Mouse (Mus musculus) thymus, adult 2 months (tissue): ENCODE results near the gene Pemt. TPM values are rescaled to one million over a fixed set of nuclear protein-coding genes. Genes with fewer than 3 reads are reported as not detected.

Experiments
- DNase-seq: peaks from one replicate; pipeline ENCODE4 v3.0.0; 2021
- H3K27ac ChIP-seq: fragments of 200-500 bp; 2 replicates; pipeline ENCODE4 v1.5.1; 2012; ENCODE audit warnings: low read length, control low read depth; ENCODE audit not compliant: control insufficient read depth, insufficient read depth
- H3K27me3 ChIP-seq: fragments of 200-500 bp; 2 replicates; pipeline ENCODE4 v1.6.1; 2012; ENCODE audit warnings: mild to moderate bottlenecking, low read length, moderate library complexity, mixed read lengths; ENCODE audit not compliant: control insufficient read depth, insufficient read depth
- H3K36me3 ChIP-seq: fragments of 200-500 bp; 2 replicates; pipeline ENCODE4 v1.6.1; 2012; ENCODE audit warnings: mild to moderate bottlenecking, low read length, moderate library complexity; ENCODE audit not compliant: control insufficient read depth, insufficient read depth
- H3K4me1 ChIP-seq: fragments of 200-500 bp; replicated peaks from 2 replicates; pipeline ENCODE4 v1.6.1; 2012; ENCODE audit warnings: low read length; ENCODE audit not compliant: control insufficient read depth, insufficient read depth
- H3K4me3 ChIP-seq: fragments of 200-500 bp; 2 replicates; pipeline ENCODE4 v1.5.1; 2012; ENCODE audit warnings: mild to moderate bottlenecking, low read length, control low read depth, moderate library complexity; ENCODE audit not compliant: control insufficient read depth, insufficient read depth
- CTCF ChIP-seq: fragments of 200-500 bp; IDR thresholded peaks from 2 replicates; pipeline ENCODE4 v1.5.1; 2012; ENCODE audit warnings: mild to moderate bottlenecking, control low read depth, low read length, moderate library complexity, borderline replicate concordance; ENCODE audit not compliant: control insufficient read depth, poor library complexity, insufficient read depth; ENCODE audit errors: extremely low read depth
- POLR2A ChIP-seq: fragments of 200-500 bp; IDR thresholded peaks from 2 replicates; pipeline ENCODE4 v1.6.1; 2012; ENCODE audit warnings: mild to moderate bottlenecking, low read length, control low read depth, moderate library complexity; ENCODE audit not compliant: control insufficient read depth, poor library complexity, insufficient read depth; ENCODE audit errors: extremely low read depth
- WGBS: fragments of 180-500 bp; shearing (Covaris S2); methylation state at CpG from one replicate; pipeline ENCODE4 v1.1.7; 2018; 5-methylcytosine and 5-hydroxymethylcytosine counted together
- polyA plus RNA-seq: library from polyadenylated mRNA; depleted of rRNA; stranded (reverse); fragments of >200 nt; gene quantifications from 2 replicates; pipeline ENCODE4 v1.2.3, GENCODE M21; 2012

Pemt gene
- polyA plus RNA-seq, 1 experiment, result 10.6 TPM

- peak; percentile 63 for DNase-seq
- TF ChIP-seq CTCF (peak; percentile 88), POLR2A (0 out of 2 replicates have a peak, but pooled peaks have one; percentile 1)
- peaks cover 12% of the 10 kb centered on the region; the same call in 1 of the 2 replicates for H3K27me3 ChIP-seq
- peak overlapping the region; percentile 37 for H3K4me3 ChIP-seq
- WGBS, result 32% methylated on average over 25 of the region's 25 CpGs
- H3K4me1 ChIP-seq, result peaks cover 26% of the 10 kb centered on the region
- no peak overlapping the region for H3K27ac ChIP-seq
- H3K36me3 ChIP-seq, result peaks cover 6% of the 10 kb centered on the region
These were observed 80.8 kb downstream of the Pemt start for GRCm38 (mm10) chr11:59965227-59966101.

DNA sequence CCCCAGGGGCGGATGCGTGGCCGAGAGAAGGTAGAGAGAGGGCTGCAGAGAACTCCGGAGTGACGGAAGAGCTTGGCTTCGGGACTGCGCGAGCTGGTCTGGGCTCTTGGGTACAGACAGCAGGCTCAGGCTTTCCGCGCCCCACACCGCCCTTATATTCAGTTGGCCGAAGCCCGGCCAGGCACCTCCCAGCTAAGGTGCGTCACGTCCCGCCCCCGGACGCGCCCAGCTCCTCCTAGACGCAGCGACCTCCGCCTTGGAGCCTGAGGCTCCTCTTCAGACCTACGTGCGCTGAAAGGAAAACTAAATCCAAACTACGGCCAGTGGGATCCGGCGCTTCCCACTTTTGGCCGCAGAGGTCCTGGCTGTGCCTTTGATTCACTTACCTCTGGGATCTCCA is 81.5 kb downstream of the Pemt start, which contains the start of gene Rasd1:
Gene Rasd1 (minus strand): TSS at position 127 of the 400 bp plus-strand sequence.
- Histone ChIP-seq H3K27me3 (peaks cover 12% of the 10 kb centered on the region; the same call in 1 of the 2 replicates), H3K36me3 (peaks cover 6% of the 10 kb centered on the region), H3K4me3 (peak within 1 kb of the TSS; percentile 37), H3K4me1 (peaks cover 26% of the 10 kb centered on the region), H3K27ac (no peak within 1 kb of the TSS)
- under 1% methylated on average over 28 of the region's 28 CpGs for WGBS
- DNase-seq, result peak; percentile 47
- TF ChIP-seq CTCF, result no peak
- 0 out of 2 replicates have a peak, but pooled peaks have one; percentile 1 for TF ChIP-seq POLR2A

- peak; percentile 14 for DNase-seq
- 1% methylated on average over 33 of the region's 33 CpGs for WGBS
- Histone ChIP-seq H3K36me3 (peaks cover 6% of the 10 kb centered on the region), H3K4me3 (peak overlapping the region; percentile 37), H3K4me1 (peaks cover 26% of the 10 kb centered on the region), H3K27me3 (peaks cover 12% of the 10 kb centered on the region; the same call in 1 of the 2 replicates), H3K27ac (no peak overlapping the region)
- TF ChIP-seq CTCF (no peak), POLR2A (no peak)
These were observed 82.0 kb downstream of the Pemt start for GRCm38 (mm10) chr11:59964163-59964758.

DNA sequence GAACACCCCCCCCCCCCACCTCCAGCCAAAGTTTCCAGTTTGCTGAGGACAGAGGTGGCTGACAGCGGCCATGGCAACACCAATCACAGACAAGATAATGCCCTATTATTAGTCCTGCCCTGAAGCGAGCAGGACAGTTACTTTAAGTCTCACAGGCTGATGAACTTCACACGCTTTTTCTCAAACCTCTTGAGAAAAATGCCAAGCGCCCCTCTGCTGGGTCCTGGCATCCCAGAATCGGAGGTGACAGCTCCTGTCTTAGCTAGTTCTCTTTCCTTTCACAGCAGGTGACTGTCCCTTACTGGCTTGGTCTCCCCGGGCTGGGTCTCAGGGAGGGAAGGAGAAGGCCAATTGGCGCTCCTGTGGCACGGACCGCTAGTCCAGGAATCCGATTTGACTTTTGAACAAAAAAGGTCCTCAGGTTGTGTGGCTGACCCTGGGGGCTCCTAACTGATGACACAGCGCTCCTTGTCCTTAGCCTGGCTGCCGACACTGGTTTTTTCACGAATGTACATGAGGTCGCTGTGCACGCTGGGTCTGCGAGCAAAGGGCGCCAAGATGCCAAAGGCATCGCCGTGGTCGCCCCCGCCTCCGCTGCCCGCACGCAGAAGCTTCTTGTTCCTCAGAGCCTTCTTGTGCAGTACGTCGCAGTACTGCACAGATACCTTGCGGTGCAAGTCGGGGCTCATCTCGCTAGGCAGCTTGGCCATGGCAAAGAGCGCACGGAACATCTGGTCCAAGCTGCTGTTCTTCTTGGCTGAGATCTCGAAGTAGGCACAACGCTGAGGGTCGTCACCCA is 82.7 kb downstream of the Pemt start:
- DNase-seq, result no peak
- H3K27me3 ChIP-seq, result peaks cover 12% of the 10 kb centered on the region; the same call in 1 of the 2 replicates
- TF ChIP-seq CTCF (no peak), POLR2A (no peak)
- no peak overlapping the region for H3K4me3 ChIP-seq
- 25% methylated on average over 34 of the region's 34 CpGs for WGBS
- peaks cover 26% of the 10 kb centered on the region for H3K4me1 ChIP-seq
- H3K27ac ChIP-seq, result no peak overlapping the region
- peaks cover 6% of the 10 kb centered on the region for H3K36me3 ChIP-seq

GRCm38 (mm10) chr11:59962590-59962989 is 83.7 kb downstream of the Pemt start:
- peaks cover 12% of the 10 kb centered on the region; the same call in 1 of the 2 replicates for H3K27me3 ChIP-seq
- H3K4me1 ChIP-seq, result peaks cover 26% of the 10 kb centered on the region
- peaks cover 6% of the 10 kb centered on the region for H3K36me3 ChIP-seq
- 90% methylated on average over 3 of the region's 3 CpGs for WGBS
- H3K4me3 ChIP-seq, result no peak overlapping the region
- no peak overlapping the region for H3K27ac ChIP-seq
- TF ChIP-seq CTCF, result no peak
- TF ChIP-seq POLR2A, result no peak
- no peak for DNase-seq
